25 mouse cellular contexts compared by ENCODE assay signal in the genomic region with DNA sequence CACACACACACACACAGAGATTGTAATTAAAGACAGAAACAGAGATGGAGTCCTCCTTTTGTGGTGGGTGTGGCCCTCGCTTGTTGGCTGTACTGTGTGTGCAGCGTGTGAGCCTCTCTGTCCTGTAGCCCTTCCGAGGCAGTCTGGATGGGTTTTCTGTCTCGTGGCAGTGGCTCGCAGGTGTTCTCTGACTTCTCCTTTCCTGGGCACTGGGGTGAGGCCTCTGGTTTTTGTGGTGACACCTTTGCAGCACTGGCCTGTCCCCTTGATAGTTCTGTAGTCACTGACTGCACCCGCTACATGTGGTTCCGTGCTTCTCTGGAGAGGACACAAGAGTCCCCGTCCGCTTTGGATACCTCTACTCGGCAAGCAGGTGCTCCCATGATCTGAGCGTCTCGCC.
"Had no signal": no experiment of that assay in that cellular context is flagged by ENCODE, and none has a peak within 500 bp of the region (broad histone marks: within the 10 kb centered on the region; RNA-seq: fewer than 3 reads in every experiment).

No protein-coding gene starts in this region.

- H3K27me3 ChIP-seq: intestine, embryonic 15.5 days; limb, embryonic 12.5 days had no signal

- H3K4me2 ChIP-seq: heart, embryonic 12.5 days; hindbrain, embryonic 12.5 days; hindbrain, embryonic 14.5 days; intestine, embryonic 15.5 days; limb, embryonic 12.5 days had no signal

- H3K36me3 ChIP-seq: heart, embryonic 12.5 days; intestine, embryonic 15.5 days had no signal

- H3K27ac ChIP-seq: gastrocnemius, adult 2 months; heart, embryonic 10.5 days; hindbrain, embryonic 10.5 days; hindbrain, embryonic 12.5 days; hindbrain, embryonic 14.5 days; intestine, embryonic 15.5 days; layer of hippocampus, adult 2 months; left cerebral cortex, adult 2 months; limb, embryonic 10.5 days; limb, embryonic 12.5 days had no signal

- H3K9ac ChIP-seq: heart, embryonic 12.5 days; hindbrain, embryonic 12.5 days; hindbrain, embryonic 14.5 days; intestine, embryonic 15.5 days; limb, embryonic 12.5 days had no signal

- ATAC-seq: hindbrain, embryonic 16.5 days; inflammation-experienced regulatory T-cells, adult 6 months; intestine, embryonic 15.5 days; intestine, postnatal 0 days had no signal

- DNase-seq: gastrocnemius, adult 2 months; gastrocnemius, postnatal 10 days; gastrocnemius, postnatal 25 days; heart, adult 18-20 months; heart, postnatal 10 days; heart, postnatal 4 days; kidney, adult 18-20 months; kidney, adult 8-10 months; kidney, postnatal 10 days; kidney, postnatal 25 days; kidney, postnatal 4 days; liver had no signal

- H3K9me3 ChIP-seq: heart, embryonic 10.5 days; intestine, embryonic 15.5 days; limb, embryonic 10.5 days had no signal

- H3K4me3 ChIP-seq: heart, embryonic 10.5 days; heart, embryonic 12.5 days; hindbrain, embryonic 10.5 days; hindbrain, embryonic 12.5 days; intestine, embryonic 15.5 days; layer of hippocampus, adult 2 months; left cerebral cortex, adult 2 months; limb, embryonic 10.5 days; limb, embryonic 12.5 days had no signal
